Mouse (Mus musculus) bone marrow, adult 2 months (tissue): ENCODE data around the gene Amotl1.

Experiments used
- CTCF ChIP-seq: fragments of 200-500 bp; IDR thresholded peaks from 2 replicates; pipeline ENCODE4 v1.5.1; 2011; ENCODE audit warnings: low read length, control low read depth; ENCODE audit not compliant: control insufficient read depth, insufficient read depth
- POLR2A ChIP-seq: fragments of 200-500 bp; IDR thresholded peaks from 2 replicates; pipeline ENCODE4 v1.6.1; 2011; ENCODE audit warnings: low read depth, mild to moderate bottlenecking, control low read depth, low read length, borderline replicate concordance; ENCODE audit not compliant: control insufficient read depth

- TF ChIP-seq CTCF (no peak), POLR2A (no peak)
Observed at GRCm38 (mm10) chr9:14673109-14673508, 28.3 kb upstream of the Amotl1 start.
